Mouse (Mus musculus) ES-CJ7 (cell line): ENCODE data around the gene Tmem39b.
"Not testable (repeated sequence)": the region's sequence is repeated elsewhere in the genome, so short reads cannot be mapped to it uniquely, and the experiment has no call there.

ENCODE experiments used
- DNase-seq: peaks from one replicate; pipeline ENCODE4 v3.0.0; 2011; ENCODE audit warnings: low read depth, low spot score

Gene Tmem39b

GRCm38 (mm10) chr4:129696158-129696985, at the start of gene Tmem39b:
Tmem39b (minus strand) TSS chr4:129696838.
- DNase-seq, result peak; percentile 93

- DNase-seq, result no peak
Observed at GRCm38 (mm10) chr4:129746106-129746505, 49.5 kb upstream of the Tmem39b start.

GRCm38 (mm10) chr4:129743494-129743893, 46.9 kb upstream of the Tmem39b start:
- DNase-seq, result no peak

GRCm38 (mm10) chr4:129743010-129743390, 46.4 kb upstream of the Tmem39b start:
- no peak for DNase-seq

- DNase-seq, result peak; percentile 98
Observed at GRCm38 (mm10) chr4:129742232-129743009, 45.8 kb upstream of the Tmem39b start, which contains the start of gene Khdrbs1. Khdrbs1 (minus strand) TSS chr4:129742303.

- DNase-seq, result no peak
Observed at GRCm38 (mm10) chr4:129741974-129742231, 45.3 kb upstream of the Tmem39b start.

GRCm38 (mm10) chr4:129741251-129741973, 44.8 kb upstream of the Tmem39b start:
- peak; percentile 41 for DNase-seq

- DNase-seq, result no peak
Observed at GRCm38 (mm10) chr4:129739111-129739645, 42.5 kb upstream of the Tmem39b start.

GRCm38 (mm10) chr4:129736173-129736572, 39.5 kb upstream of the Tmem39b start:
- no peak for DNase-seq

- DNase-seq, result peak; percentile 33
Observed at GRCm38 (mm10) chr4:129735485-129735884, 38.8 kb upstream of the Tmem39b start.

- DNase-seq, result no peak
Observed at GRCm38 (mm10) chr4:129731423-129731822, 34.8 kb upstream of the Tmem39b start.

- DNase-seq, result no peak
Observed at GRCm38 (mm10) chr4:129716310-129716709, 19.7 kb upstream of the Tmem39b start.

GRCm38 (mm10) chr4:129709486-129710129, 13.0 kb upstream of the Tmem39b start:
- no peak for DNase-seq

GRCm38 (mm10) chr4:129706750-129707149, 10.1 kb upstream of the Tmem39b start:
- DNase-seq, result no peak

GRCm38 (mm10) chr4:129702454-129702853, 5.8 kb upstream of the Tmem39b start:
- peak; percentile 21 for DNase-seq

GRCm38 (mm10) chr4:129701503-129702377, 5.1 kb upstream of the Tmem39b start:
- DNase-seq, result peak; percentile 82

GRCm38 (mm10) chr4:129700661-129701060, 4.0 kb upstream of the Tmem39b start:
- DNase-seq, result not testable (repeated sequence)

GRCm38 (mm10) chr4:129700216-129700615, 3.6 kb upstream of the Tmem39b start:
- no peak for DNase-seq

- DNase-seq, result no peak
Observed at GRCm38 (mm10) chr4:129697191-129697590, 553 bp upstream of the Tmem39b start.

GRCm38 (mm10) chr4:129695815-129696157, 852 bp downstream of the Tmem39b start:
- DNase-seq, result no peak

- DNase-seq, result no peak
Observed at GRCm38 (mm10) chr4:129684531-129684930, 12.1 kb downstream of the Tmem39b start.
